Mouse (Mus musculus) lung, adult 2 months (tissue): ENCODE measurements around the gene Comp. TPM values are rescaled to one million over a fixed set of nuclear protein-coding genes. Genes with fewer than 3 reads are reported as not detected.
A peak's percentile ranks its signal among the peaks of the same experiment; 100 is the strongest.

Source experiments
- DNase-seq: peaks from one replicate; pipeline ENCODE4 v3.0.0; 2022
- H3K4me1 ChIP-seq: fragments of 200-500 bp; 2 replicates; pipeline ENCODE4 v1.6.1; 2011; ENCODE audit warnings: low read length; ENCODE audit not compliant: control insufficient read depth, insufficient read depth
- H3K4me3 ChIP-seq: fragments of 200-500 bp; replicated peaks from 2 replicates; pipeline ENCODE3; 2011; ENCODE audit warnings: low read depth, mild to moderate bottlenecking, control low read depth, low read length; ENCODE audit errors: extremely low read depth
- CTCF ChIP-seq: fragments of 200-500 bp; IDR thresholded peaks from 2 replicates; pipeline ENCODE4 v1.5.1; 2011; ENCODE audit warnings: mild to moderate bottlenecking, low read length, control low read depth; ENCODE audit not compliant: insufficient read depth
- POLR2A ChIP-seq: fragments of 200-500 bp; IDR thresholded peaks from 2 replicates; pipeline ENCODE4 v1.6.1; 2011; ENCODE audit warnings: low read depth, mild to moderate bottlenecking, control low read depth, low read length, borderline replicate concordance; ENCODE audit errors: extremely low read depth
- WGBS: fragments of 180-500 bp; shearing (Covaris S2); methylation state at CpG from one replicate; pipeline ENCODE4 v1.1.7; 2018; 5-methylcytosine and 5-hydroxymethylcytosine counted together
- polyA plus RNA-seq: library from polyadenylated mRNA; depleted of rRNA; stranded (reverse); fragments of >200 nt; gene quantifications from 2 replicates; pipeline ENCODE4 v1.2.3, GENCODE M21; 2012

The Comp gene
- polyA plus RNA-seq, 1 experiment: 1.3 TPM

GRCm38 (mm10) chr8:70371951-70372350 lies 1.4 kb upstream of the Comp start:
- 42% methylated on average over 6 of the region's 6 CpGs for WGBS
- DNase-seq: no peak
- TF ChIP-seq POLR2A (no peak), CTCF (no peak)
- no peak overlapping the region for H3K4me3 ChIP-seq
- H3K4me1 ChIP-seq: peaks cover 3% of the 10 kb centered on the region; the same call in 1 of the 2 replicates

DNA sequence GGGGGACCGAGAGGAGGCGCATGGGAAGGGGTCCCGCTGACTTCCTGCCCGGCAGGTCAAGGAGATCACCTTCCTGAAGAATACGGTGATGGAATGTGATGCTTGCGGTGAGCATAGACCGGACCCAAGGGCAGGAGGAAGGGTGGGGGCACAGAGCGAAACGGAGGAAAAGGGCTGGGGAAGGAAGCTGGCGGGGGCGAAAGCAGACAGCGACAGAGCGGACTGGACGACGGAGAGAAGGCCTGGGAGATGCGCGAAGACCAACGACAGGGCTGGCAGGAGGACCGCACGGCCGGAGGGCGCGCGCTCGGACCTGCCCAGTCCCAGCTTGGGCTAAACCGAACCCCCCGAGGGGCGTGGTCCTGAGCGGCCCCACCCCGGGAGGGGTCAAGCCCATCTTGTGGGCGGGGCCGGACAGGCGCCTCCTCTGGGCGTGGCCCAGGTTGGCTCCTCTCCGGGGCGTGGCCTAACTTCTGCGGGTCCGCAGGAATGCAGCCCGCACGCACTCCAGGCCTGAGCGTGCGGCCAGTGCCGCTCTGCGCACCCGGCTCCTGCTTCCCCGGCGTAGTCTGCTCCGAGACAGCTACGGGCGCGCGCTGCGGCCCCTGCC lies 1.1 kb downstream of the Comp start:
- DNase-seq: peak; percentile 75
- 1% methylated on average over 53 of the region's 53 CpGs for WGBS
- TF ChIP-seq POLR2A: no peak
- TF ChIP-seq CTCF: no peak
- Histone ChIP-seq H3K4me3 (no peak overlapping the region), H3K4me1 (peaks cover 3% of the 10 kb centered on the region; the same call in 1 of the 2 replicates)

DNA sequence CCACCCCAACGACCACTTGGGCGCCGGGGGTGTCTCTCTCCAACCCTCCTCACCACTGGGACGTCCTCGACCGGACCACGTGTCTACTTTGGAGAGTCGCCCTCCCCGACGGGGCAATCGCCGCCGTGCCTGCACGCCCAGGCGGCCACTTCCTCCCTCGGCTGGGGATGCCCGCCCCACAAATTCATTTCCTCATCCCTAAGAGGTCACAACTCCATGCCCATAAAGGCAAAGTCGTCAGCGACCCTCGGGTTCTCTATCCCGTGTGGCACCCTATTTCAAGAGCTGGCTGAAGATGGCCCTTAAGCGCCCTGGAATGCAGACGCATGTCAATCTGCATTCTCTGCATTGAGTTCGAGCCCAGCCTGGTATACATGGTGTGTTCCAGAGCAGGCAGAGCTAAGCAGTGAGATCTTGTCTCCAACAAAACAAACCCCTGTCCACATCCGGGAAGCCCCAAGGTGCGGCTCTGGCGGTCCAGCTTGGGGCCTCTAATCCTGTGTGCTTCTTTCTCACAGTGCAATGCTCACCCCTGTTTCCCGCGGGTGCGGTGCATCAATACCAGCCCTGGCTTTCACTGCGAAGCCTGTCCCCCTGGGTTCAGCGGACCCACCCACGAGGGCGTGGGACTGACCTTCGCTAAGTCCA lies 2.0 kb downstream of the Comp start:
- H3K4me1 ChIP-seq: peaks cover 3% of the 10 kb centered on the region; the same call in 1 of the 2 replicates
- WGBS: 6% methylated on average over 35 of the region's 35 CpGs
- peak; percentile 24 for DNase-seq
- TF ChIP-seq CTCF (no peak), POLR2A (no peak)
- H3K4me3 ChIP-seq: no peak overlapping the region

DNA sequence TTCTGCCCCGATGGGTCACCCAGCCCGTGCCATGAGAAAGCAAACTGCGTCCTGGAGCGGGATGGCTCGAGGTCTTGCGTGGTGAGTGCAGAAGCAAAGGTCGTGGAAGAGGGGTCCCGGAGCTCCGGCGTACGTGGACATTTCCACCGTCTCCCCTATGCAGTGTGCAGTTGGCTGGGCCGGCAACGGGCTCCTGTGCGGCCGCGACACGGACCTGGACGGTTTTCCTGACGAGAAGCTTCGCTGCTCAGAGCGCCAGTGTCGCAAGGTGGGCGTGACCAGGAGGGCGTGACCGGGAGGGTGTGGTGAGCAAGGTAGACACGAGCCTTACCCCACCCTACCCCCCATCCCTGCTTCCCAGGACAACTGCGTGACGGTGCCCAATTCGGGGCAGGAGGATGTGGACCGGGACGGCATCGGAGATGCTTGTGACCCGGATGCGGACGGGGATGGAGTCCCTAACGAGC lies 3.0 kb downstream of the Comp start:
- TF ChIP-seq POLR2A (no peak), CTCF (no peak)
- Histone ChIP-seq H3K4me3 (no peak overlapping the region), H3K4me1 (peaks cover 3% of the 10 kb centered on the region; the same call in 1 of the 2 replicates)
- no peak for DNase-seq
- 5% methylated on average over 37 of the region's 37 CpGs for WGBS

DNA sequence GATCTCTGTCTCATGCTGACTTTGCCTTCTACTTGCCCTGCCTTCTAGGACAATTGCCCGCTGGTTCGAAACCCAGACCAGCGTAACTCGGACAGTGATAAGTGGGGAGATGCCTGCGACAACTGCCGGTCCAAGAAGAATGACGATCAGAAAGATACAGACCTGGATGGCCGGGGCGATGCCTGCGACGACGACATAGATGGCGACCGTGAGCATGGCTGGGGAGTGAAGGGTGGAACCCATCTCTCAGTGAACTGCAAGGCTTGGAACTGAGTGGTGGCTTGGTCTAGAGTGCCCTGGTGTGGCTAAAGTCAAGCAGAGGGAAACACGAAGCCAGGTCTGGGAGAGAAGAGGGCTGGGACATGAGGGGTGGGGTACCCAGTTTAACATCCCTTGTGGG lies 3.7 kb downstream of the Comp start:
- H3K4me1 ChIP-seq: peaks cover 3% of the 10 kb centered on the region; the same call in 1 of the 2 replicates
- WGBS: 20% methylated on average over 15 of the region's 15 CpGs
- H3K4me3 ChIP-seq: no peak overlapping the region
- DNase-seq: no peak
- TF ChIP-seq CTCF: no peak
- TF ChIP-seq POLR2A: no peak

GRCm38 (mm10) chr8:70380069-70380468 lies 6.7 kb downstream of the Comp start:
- H3K4me1 ChIP-seq: no peaks in the 10 kb centered on the region; the same call in 1 of the 2 replicates
- H3K4me3 ChIP-seq: no peak overlapping the region
- TF ChIP-seq POLR2A (no peak), CTCF (no peak)
- 80% methylated on average over 12 of the region's 12 CpGs for WGBS
- DNase-seq: no peak

- TF ChIP-seq POLR2A (no peak), CTCF (peak; percentile 77)
- 35% methylated on average over 3 of the region's 3 CpGs for WGBS
- peak; percentile 62 for DNase-seq
- Histone ChIP-seq H3K4me3 (no peak overlapping the region), H3K4me1 (no peaks in the 10 kb centered on the region)
These were observed 9.9 kb downstream of the Comp start for GRCm38 (mm10) chr8:70383287-70383686.

DNA sequence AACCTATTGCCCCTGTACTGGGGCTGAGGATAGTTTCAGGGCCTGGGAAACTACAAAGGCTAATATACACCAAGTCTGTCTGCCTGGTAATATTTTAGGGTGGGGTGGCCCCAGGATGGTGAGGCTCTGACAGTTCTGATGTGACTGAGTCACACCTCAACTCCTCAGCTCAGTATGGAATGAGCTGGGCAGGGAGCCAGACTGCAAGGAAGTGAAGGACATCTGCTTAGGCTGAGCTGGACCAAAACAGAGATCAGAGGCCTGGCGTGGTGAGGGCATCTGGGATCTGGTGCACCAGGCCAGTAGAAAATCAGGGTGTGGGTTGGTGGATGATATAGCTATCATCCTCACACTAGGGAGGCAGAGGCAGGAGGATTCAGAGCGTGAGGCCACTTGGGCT lies 16.3 kb downstream of the Comp start:
- WGBS: 69% methylated on average over 2 of the region's 2 CpGs
- Histone ChIP-seq H3K4me3 (no peak overlapping the region), H3K4me1 (no peaks in the 10 kb centered on the region)
- DNase-seq: no peak
- TF ChIP-seq POLR2A (no peak), CTCF (no peak)

DNA sequence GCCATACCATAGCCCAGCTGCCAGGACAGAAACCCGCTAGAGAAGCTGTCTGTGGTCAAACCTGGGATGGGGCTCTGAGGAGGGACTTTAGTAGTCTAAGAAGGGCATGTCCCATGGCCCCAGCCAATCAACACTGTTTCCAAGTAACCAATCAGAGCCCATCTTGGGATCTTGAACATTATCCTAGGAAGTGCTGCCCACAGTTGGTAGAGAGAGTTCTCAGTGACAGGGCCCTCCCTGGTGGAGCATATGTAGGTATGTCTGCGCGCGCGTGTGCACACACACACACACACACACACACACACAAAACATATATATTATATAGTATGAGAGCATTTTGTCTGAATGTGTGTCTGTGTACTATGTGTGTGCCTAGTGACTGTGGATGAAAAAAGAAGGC lies 19.7 kb downstream of the Comp start:
- 93% methylated on average over 5 of the region's 5 CpGs for WGBS
- TF ChIP-seq CTCF (no peak), POLR2A (no peak)
- H3K4me3 ChIP-seq: no peak overlapping the region
- no peaks in the 10 kb centered on the region for H3K4me1 ChIP-seq
- DNase-seq: no peak

DNA sequence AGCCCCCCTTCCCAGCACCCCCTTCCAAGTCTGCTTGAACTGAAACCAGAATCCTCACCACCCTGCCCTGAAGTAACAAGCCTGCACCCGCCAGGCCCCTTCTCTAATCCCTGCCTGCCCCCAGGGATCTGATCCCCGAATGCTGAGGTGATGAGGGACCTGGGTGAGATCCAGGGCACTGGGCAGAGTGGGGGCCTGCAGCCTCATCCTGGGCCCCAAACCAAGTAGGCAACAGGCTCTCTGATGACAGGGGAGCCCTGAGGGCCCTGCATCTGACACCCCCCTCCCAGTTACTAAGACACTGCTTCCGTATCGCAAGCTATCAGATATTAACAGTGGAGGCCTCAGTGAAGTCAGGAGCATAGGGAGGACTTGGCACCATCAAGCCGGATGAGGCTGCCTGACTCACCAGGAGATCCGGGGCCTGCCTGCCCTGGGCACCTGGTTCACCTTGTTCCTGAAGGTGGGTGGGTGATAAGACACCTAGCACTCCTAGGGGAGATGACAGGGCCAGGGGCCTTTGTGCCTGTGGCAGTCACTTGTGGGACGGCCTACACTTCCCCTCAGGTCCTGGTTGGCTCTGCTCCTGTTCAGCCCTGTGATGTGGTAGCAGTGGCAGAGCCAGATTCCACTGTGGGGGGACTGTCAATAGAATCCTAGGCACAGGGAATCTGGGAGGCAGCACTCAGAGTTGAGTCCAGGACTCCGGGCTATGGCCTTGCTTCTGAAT lies 21.1 kb downstream of the Comp start:
- TF ChIP-seq POLR2A (no peak), CTCF (no peak)
- Histone ChIP-seq H3K4me1 (no peaks in the 10 kb centered on the region), H3K4me3 (no peak overlapping the region)
- DNase-seq: no peak
- WGBS: 86% methylated on average over 8 of the region's 8 CpGs
